Mouse (Mus musculus): ENCODE measurements around the gene Pten. TPM values are rescaled to one million over a fixed set of nuclear protein-coding genes. Genes with fewer than 3 reads are reported as not detected.

Pten gene
- polyA plus RNA-seq, 1 experiment from 2014 or later: 10.9 TPM

GRCm38 (mm10) chr19:32829871-32830270, 72.6 kb downstream of the Pten start:
- Histone ChIP-seq H3K4me2 (no peak overlapping the region), H3K27me3 (no peaks in the 10 kb centered on the region), H3K4me1 (no peaks in the 10 kb centered on the region), H3K27ac (no peak overlapping the region), H3K4me3 (no peak overlapping the region), H3K36me3 (ENCODE audit: poor library complexity, severe bottlenecking) (no peaks in the 10 kb centered on the region; the same call in 1 of the 2 replicates), H3K9ac (no peak overlapping the region), H3K9me3 (replicated peaks) (no peaks in the 10 kb centered on the region)
- 92% methylated on average over 2 of the region's 2 CpGs for WGBS
- ATAC-seq: no peak

GRCm38 (mm10) chr19:32831286-32831685, 74.0 kb downstream of the Pten start:
- no peaks in the 10 kb centered on the region for H3K4me1 ChIP-seq
- H3K36me3 ChIP-seq (ENCODE audit: poor library complexity, severe bottlenecking): no peaks in the 10 kb centered on the region; the same call in 1 of the 2 replicates
- H3K27me3 ChIP-seq: no peaks in the 10 kb centered on the region
- WGBS: 92% methylated on average over 4 of the region's 4 CpGs
- no peak overlapping the region for H3K27ac ChIP-seq
- no peaks in the 10 kb centered on the region for H3K9me3 ChIP-seq (replicated peaks)
- ATAC-seq: no peak
- H3K4me2 ChIP-seq: no peak overlapping the region
- H3K9ac ChIP-seq: no peak overlapping the region
- H3K4me3 ChIP-seq: no peak overlapping the region

- ATAC-seq: no peak
- H3K36me3 ChIP-seq (ENCODE audit: poor library complexity, severe bottlenecking): no peaks in the 10 kb centered on the region
- H3K4me2 ChIP-seq: no peak overlapping the region
- H3K27me3 ChIP-seq: no peaks in the 10 kb centered on the region
- H3K27ac ChIP-seq: no peak overlapping the region
- peaks cover 4% of the 10 kb centered on the region; the same call in 1 of the 2 replicates for H3K9me3 ChIP-seq (replicated peaks)
- no peak overlapping the region for H3K9ac ChIP-seq
- H3K4me1 ChIP-seq: no peaks in the 10 kb centered on the region
- H3K4me3 ChIP-seq: no peak overlapping the region
- 97% methylated on average over 6 of the region's 6 CpGs for WGBS
Observed at GRCm38 (mm10) chr19:32840491-32840890, 83.2 kb downstream of the Pten start.

GRCm38 (mm10) chr19:32844486-32844885, 87.2 kb downstream of the Pten start:
- Histone ChIP-seq H3K9me3 (replicated peaks) (no peaks in the 10 kb centered on the region), H3K9ac (no peak overlapping the region), H3K4me2 (no peak overlapping the region), H3K36me3 (ENCODE audit: poor library complexity, severe bottlenecking) (no peaks in the 10 kb centered on the region), H3K27me3 (no peaks in the 10 kb centered on the region), H3K4me3 (no peak overlapping the region), H3K27ac (no peak overlapping the region), H3K4me1 (no peaks in the 10 kb centered on the region)
- ATAC-seq: no peak
- 74% methylated on average over 5 of the region's 5 CpGs for WGBS

GRCm38 (mm10) chr19:32848041-32848440, 90.7 kb downstream of the Pten start:
- no peaks in the 10 kb centered on the region for H3K27me3 ChIP-seq
- WGBS: 84% methylated on average over 3 of the region's 3 CpGs
- no peak overlapping the region for H3K9ac ChIP-seq
- no peaks in the 10 kb centered on the region for H3K36me3 ChIP-seq (ENCODE audit: poor library complexity, severe bottlenecking)
- H3K4me3 ChIP-seq: no peak overlapping the region
- H3K4me2 ChIP-seq: no peak overlapping the region
- ATAC-seq: no peak
- H3K27ac ChIP-seq: no peak overlapping the region
- no peaks in the 10 kb centered on the region for H3K9me3 ChIP-seq (replicated peaks)
- H3K4me1 ChIP-seq: no peaks in the 10 kb centered on the region

GRCm38 (mm10) chr19:32852306-32852705, 95.0 kb downstream of the Pten start:
- no peak overlapping the region for H3K27ac ChIP-seq
- no peak overlapping the region for H3K4me3 ChIP-seq
- no peak overlapping the region for H3K9ac ChIP-seq
- H3K4me2 ChIP-seq: no peak overlapping the region
- 75% methylated on average over 3 of the region's 3 CpGs for WGBS
- H3K36me3 ChIP-seq (ENCODE audit: poor library complexity, severe bottlenecking): no peaks in the 10 kb centered on the region
- H3K4me1 ChIP-seq: no peaks in the 10 kb centered on the region
- no peaks in the 10 kb centered on the region for H3K27me3 ChIP-seq
- H3K9me3 ChIP-seq (replicated peaks): no peaks in the 10 kb centered on the region
- ATAC-seq: no peak

GRCm38 (mm10) chr19:32861675-32862575, 104.6 kb downstream of the Pten start:
- Histone ChIP-seq H3K9me3 (replicated peaks) (no peaks in the 10 kb centered on the region), H3K27ac (no peak overlapping the region), H3K4me3 (no peak overlapping the region), H3K27me3 (no peaks in the 10 kb centered on the region), H3K36me3 (ENCODE audit: poor library complexity, severe bottlenecking) (no peaks in the 10 kb centered on the region), H3K9ac (no peak overlapping the region), H3K4me1 (peaks cover 5% of the 10 kb centered on the region), H3K4me2 (no peak overlapping the region)
- 84% methylated on average over 12 of the region's 12 CpGs for WGBS
- ATAC-seq: no peak

- no peak overlapping the region for H3K27ac ChIP-seq
- H3K4me1 ChIP-seq: peaks cover 14% of the 10 kb centered on the region
- H3K36me3 ChIP-seq (ENCODE audit: poor library complexity, severe bottlenecking): no peaks in the 10 kb centered on the region
- no peaks in the 10 kb centered on the region for H3K9me3 ChIP-seq (replicated peaks)
- WGBS: 2% methylated on average over 13 of the region's 13 CpGs
- peak overlapping the region; percentile 48; the same call in 1 of the 2 replicates for H3K9ac ChIP-seq
- H3K4me2 ChIP-seq: peak overlapping the region; percentile 58
- peak overlapping the region; percentile 28 for H3K4me3 ChIP-seq
- ATAC-seq: peak; percentile 38; the same call in 1 of the 2 replicates
- no peaks in the 10 kb centered on the region for H3K27me3 ChIP-seq
Observed at GRCm38 (mm10) chr19:32866765-32867164, 109.5 kb downstream of the Pten start.

GRCm38 (mm10) chr19:32867181-32867897, 110.0 kb downstream of the Pten start:
- peak; percentile 66 for ATAC-seq
- Histone ChIP-seq H3K9ac (peak overlapping the region; percentile 48; the same call in 1 of the 2 replicates), H3K4me1 (peaks cover 14% of the 10 kb centered on the region), H3K27me3 (no peaks in the 10 kb centered on the region), H3K9me3 (replicated peaks) (no peaks in the 10 kb centered on the region), H3K27ac (no peak overlapping the region), H3K4me3 (peak overlapping the region; percentile 28), H3K36me3 (ENCODE audit: poor library complexity, severe bottlenecking) (no peaks in the 10 kb centered on the region), H3K4me2 (peak overlapping the region; percentile 58)
- WGBS: 1% methylated on average over 18 of the region's 18 CpGs

- Histone ChIP-seq H3K36me3 (ENCODE audit: poor library complexity, severe bottlenecking) (no peaks in the 10 kb centered on the region), H3K4me3 (no peak overlapping the region), H3K4me2 (no peak overlapping the region), H3K4me1 (peaks cover 14% of the 10 kb centered on the region), H3K27ac (no peak overlapping the region), H3K9me3 (replicated peaks) (no peaks in the 10 kb centered on the region), H3K9ac (no peak overlapping the region), H3K27me3 (no peaks in the 10 kb centered on the region)
- 45% methylated on average over 5 of the region's 5 CpGs for WGBS
- no peak for ATAC-seq
Observed at GRCm38 (mm10) chr19:32868560-32868959, 111.3 kb downstream of the Pten start.

- H3K36me3 ChIP-seq (ENCODE audit: poor library complexity, severe bottlenecking): no peaks in the 10 kb centered on the region
- H3K9me3 ChIP-seq (replicated peaks): no peaks in the 10 kb centered on the region
- no peak overlapping the region for H3K4me3 ChIP-seq
- no peak overlapping the region for H3K4me2 ChIP-seq
- H3K27me3 ChIP-seq: no peaks in the 10 kb centered on the region
- H3K4me1 ChIP-seq: peaks cover 17% of the 10 kb centered on the region
- H3K9ac ChIP-seq: no peak overlapping the region
- no peak for ATAC-seq
- WGBS: 42% methylated on average over 10 of the region's 10 CpGs
- H3K27ac ChIP-seq: no peak overlapping the region
Observed at GRCm38 (mm10) chr19:32869053-32869680, 111.9 kb downstream of the Pten start.

Data from forebrain, embryonic 13.5 days (tissue).